Mouse (Mus musculus) layer of hippocampus, postnatal 10 days (tissue): ENCODE data around the gene Nubpl. TPM values are rescaled to one million over a fixed set of nuclear protein-coding genes. Genes with fewer than 3 reads are reported as not detected.

Source experiments
- DNase-seq, 2 experiments: peaks; one replicate each; pipeline ENCODE4 v3.0.0; 2021; ENCODE audit warnings: low spot score in 2 of 2
- total RNA-seq, 2 experiments: library from RNA; stranded (reverse); gene quantifications; 2 replicates each; pipeline ENCODE4 v1.2.3; 2021

Gene Nubpl
- total RNA-seq, 2 experiments from 2014 or later, result 4.7 to 6.1 TPM

GRCm38 (mm10) chr12:52242712-52243111 lies 145.2 kb downstream of the Nubpl start:
- DNase-seq, result no peak

- no peak for DNase-seq
Observed at GRCm38 (mm10) chr12:52247438-52247837, 149.9 kb downstream of the Nubpl start.

GRCm38 (mm10) chr12:52248531-52248930 lies 151.0 kb downstream of the Nubpl start:
- DNase-seq, result no peak

GRCm38 (mm10) chr12:52254089-52254488 lies 156.6 kb downstream of the Nubpl start:
- DNase-seq, result no peak

- DNase-seq, result no peak
Observed at GRCm38 (mm10) chr12:52268131-52268530, 170.6 kb downstream of the Nubpl start.

- no peak for DNase-seq
Observed at GRCm38 (mm10) chr12:52272828-52273227, 175.3 kb downstream of the Nubpl start.

- no peak for DNase-seq
Observed at GRCm38 (mm10) chr12:52276320-52276719, 178.8 kb downstream of the Nubpl start.

- DNase-seq, result no peak
Observed at GRCm38 (mm10) chr12:52281232-52281631, 183.7 kb downstream of the Nubpl start.

- DNase-seq, result no peak
Observed at GRCm38 (mm10) chr12:52284471-52284870, 186.9 kb downstream of the Nubpl start.

- no peak for DNase-seq
Observed at GRCm38 (mm10) chr12:52286802-52287201, 189.3 kb downstream of the Nubpl start.

- DNase-seq, result no peak
Observed at GRCm38 (mm10) chr12:52288537-52288936, 191.0 kb downstream of the Nubpl start.

GRCm38 (mm10) chr12:52288941-52289567 lies 191.5 kb downstream of the Nubpl start:
- DNase-seq, result no peak

- no peak for DNase-seq
Observed at GRCm38 (mm10) chr12:52289594-52289993, 192.1 kb downstream of the Nubpl start.

GRCm38 (mm10) chr12:52293931-52294330 lies 196.4 kb downstream of the Nubpl start:
- no peak for DNase-seq

GRCm38 (mm10) chr12:52297988-52298387 lies 200.5 kb downstream of the Nubpl start:
- no peak for DNase-seq

- DNase-seq, result no peak
Observed at GRCm38 (mm10) chr12:52298683-52299082, 201.1 kb downstream of the Nubpl start.

GRCm38 (mm10) chr12:52302961-52303360 lies 205.4 kb downstream of the Nubpl start:
- DNase-seq, result no peak

GRCm38 (mm10) chr12:52306348-52306747 lies 208.8 kb downstream of the Nubpl start:
- DNase-seq, result no peak

- DNase-seq, result no peak
Observed at GRCm38 (mm10) chr12:52307331-52307982, 209.9 kb downstream of the Nubpl start.

GRCm38 (mm10) chr12:52308628-52309027 lies 211.1 kb downstream of the Nubpl start:
- no peak for DNase-seq

GRCm38 (mm10) chr12:52314818-52315217 lies 217.3 kb downstream of the Nubpl start:
- no peak for DNase-seq

- DNase-seq, result no peak
Observed at GRCm38 (mm10) chr12:52317635-52318034, 220.1 kb downstream of the Nubpl start.

GRCm38 (mm10) chr12:52318426-52318825 lies 220.9 kb downstream of the Nubpl start:
- DNase-seq, result no peak
